Mouse (Mus musculus) brain, embryonic 14.5 days (tissue): Measurements from ENCODE around the gene Gli1.

Experiments
- CTCF ChIP-seq: fragments of 200-500 bp; IDR thresholded peaks from 2 replicates; pipeline ENCODE4 v1.5.1; 2012; ENCODE audit warnings: inconsistent platforms, mild to moderate bottlenecking, moderate library complexity, borderline replicate concordance; ENCODE audit not compliant: insufficient read depth, insufficient read length; ENCODE audit errors: extremely low read depth
- POLR2A ChIP-seq: fragments of 200-500 bp; IDR thresholded peaks from 2 replicates; pipeline ENCODE4 v1.6.1; 2012; ENCODE audit warnings: mild to moderate bottlenecking, inconsistent platforms, borderline replicate concordance; ENCODE audit not compliant: poor library complexity, insufficient read depth, insufficient read length, severe bottlenecking; ENCODE audit errors: extremely low read depth

- TF ChIP-seq CTCF (no peak), POLR2A (no peak)
Observed at GRCm38 (mm10) chr10:127289573-127290191, 52.1 kb downstream of the Gli1 start.
